Mouse (Mus musculus) lung, embryonic 14.5 days (tissue): ENCODE results near the gene Dgki. TPM values are rescaled to one million over a fixed set of nuclear protein-coding genes. Genes with fewer than 3 reads are reported as not detected.
"Not testable (repeated sequence)": the region's sequence is repeated elsewhere in the genome, so short reads cannot be mapped to it uniquely, and the experiment has no call there.

ENCODE experiments used
- ATAC-seq: fragments of 200-750 bp; cut with Nextera tagmentation; 2 replicates; pipeline ENCODE4 v1.8.0; 2017; ENCODE audit warnings: mild to moderate bottlenecking, moderate TSS enrichment, moderate library complexity; ENCODE audit not compliant: insufficient read depth
- DNase-seq: peaks from one replicate; pipeline ENCODE4 v3.0.0-alpha.2; 2015
- H3K27ac ChIP-seq: fragments of 300-500 bp; sonication (generic); 2 replicates; pipeline ENCODE4 v1.5.1; 2014; ENCODE audit warnings: low read depth, mild to moderate bottlenecking, moderate library complexity
- H3K27me3 ChIP-seq: fragments of 300-500 bp; sonication (generic); 2 replicates; pipeline ENCODE4 v1.6.1; 2014; ENCODE audit warnings: low read length, control low read depth; ENCODE audit not compliant: insufficient read depth
- H3K36me3 ChIP-seq: fragments of 300-500 bp; sonication (generic); 2 replicates; pipeline ENCODE4 v1.6.1; 2014; ENCODE audit warnings: control low read depth; ENCODE audit not compliant: insufficient read depth
- H3K4me1 ChIP-seq: fragments of 300-500 bp; sonication (generic); 2 replicates; pipeline ENCODE4 v1.6.1; 2014; ENCODE audit warnings: antibody characterized with exemption, control low read depth; ENCODE audit not compliant: insufficient read depth
- H3K4me2 ChIP-seq: fragments of 300-500 bp; sonication (generic); 2 replicates; pipeline ENCODE4 v1.6.1; 2014; ENCODE audit warnings: mild to moderate bottlenecking
- H3K4me3 ChIP-seq: fragments of 300-500 bp; sonication (generic); 2 replicates; pipeline ENCODE4 v1.5.1; 2014; ENCODE audit warnings: low read depth, low read length
- H3K9ac ChIP-seq: fragments of 300-500 bp; sonication (generic); 2 replicates; pipeline ENCODE4 v1.6.1; 2014
- H3K9me3 ChIP-seq: fragments of 300-500 bp; sonication (generic); 2 replicates; pipeline ENCODE4 v1.6.1; 2016; ENCODE audit warnings: low read depth, low read length, control low read depth
- CTCF ChIP-seq: IDR thresholded peaks from 2 replicates; pipeline ENCODE4 v1.5.1; 2016; ENCODE audit warnings: antibody characterized with exemption, low read depth
- WGBS: fragments of 180-500 bp; shearing (Covaris S2); extraction: QIAGEN DNeasy Blood & Tissue Kit; methylation state at CpG from one replicate; pipeline ENCODE4 v1.1.7; 2014; 5-methylcytosine and 5-hydroxymethylcytosine counted together
- polyA plus RNA-seq: library from polyadenylated mRNA; unstranded; fragments of >200 nt; fragmentation: Nextera tagmentation; extraction: Ambion mirVana; gene quantifications from 2 replicates; pipeline ENCODE4 v1.2.1, GENCODE M21; 2014

Dgki gene
- polyA plus RNA-seq, 1 experiment from 2014 or later: 0.46 TPM

GRCm38 (mm10) chr6:37131257-37131656, 168.7 kb downstream of the Dgki start:
- no peak for TF ChIP-seq CTCF
- Histone ChIP-seq H3K4me3 (no peak overlapping the region), H3K36me3 (no peaks in the 10 kb centered on the region), H3K4me1 (no peaks in the 10 kb centered on the region), H3K4me2 (no peak overlapping the region), H3K27me3 (no peaks in the 10 kb centered on the region), H3K9me3 (no peaks in the 10 kb centered on the region), H3K27ac (no peak overlapping the region), H3K9ac (no peak overlapping the region)
- WGBS: 59% methylated on average over 4 of the region's 4 CpGs
- no peak for DNase-seq
- ATAC-seq: no peak

GRCm38 (mm10) chr6:37120417-37121154, 179.4 kb downstream of the Dgki start:
- Histone ChIP-seq H3K27me3 (no peaks in the 10 kb centered on the region), H3K27ac (no peak overlapping the region), H3K4me2 (no peak overlapping the region), H3K9ac (no peak overlapping the region), H3K4me3 (no peak overlapping the region), H3K36me3 (no peaks in the 10 kb centered on the region), H3K9me3 (no peaks in the 10 kb centered on the region), H3K4me1 (no peaks in the 10 kb centered on the region)
- no peak for TF ChIP-seq CTCF
- 80% methylated on average over 19 of the region's 19 CpGs for WGBS
- ATAC-seq (no peak), DNase-seq (no peak)

GRCm38 (mm10) chr6:37119205-37119604, 180.8 kb downstream of the Dgki start:
- DNase-seq: no peak

GRCm38 (mm10) chr6:37113048-37113447, 186.9 kb downstream of the Dgki start:
- Histone ChIP-seq H3K9ac (no peak overlapping the region), H3K27me3 (no peaks in the 10 kb centered on the region), H3K9me3 (no peaks in the 10 kb centered on the region), H3K4me3 (no peak overlapping the region), H3K4me2 (no peak overlapping the region), H3K27ac (no peak overlapping the region), H3K4me1 (no peaks in the 10 kb centered on the region), H3K36me3 (no peaks in the 10 kb centered on the region)
- no peak for ATAC-seq
- 90% methylated on average over 4 of the region's 4 CpGs for WGBS
- DNase-seq: no peak
- no peak for TF ChIP-seq CTCF

More at GRCm38 (mm10) chr6:37119205-37119604, 180.8 kb downstream of the Dgki start:
- Histone ChIP-seq H3K4me1 (no peaks in the 10 kb centered on the region), H3K4me2 (no peak overlapping the region), H3K4me3 (no peak overlapping the region), H3K9me3 (no peaks in the 10 kb centered on the region), H3K36me3 (no peaks in the 10 kb centered on the region), H3K9ac (no peak overlapping the region), H3K27ac (no peak overlapping the region), H3K27me3 (no peaks in the 10 kb centered on the region)
- no peak for TF ChIP-seq CTCF
- WGBS: 70% methylated on average over 3 of the region's 3 CpGs
- no peak for ATAC-seq

- not testable (repeated sequence) for H3K27ac ChIP-seq, H3K4me1 ChIP-seq, H3K36me3 ChIP-seq, DNase-seq, H3K4me3 ChIP-seq, H3K9me3 ChIP-seq, H3K9ac ChIP-seq, ATAC-seq, H3K4me2 ChIP-seq, H3K27me3 ChIP-seq
- 92% methylated on average over 6 of the region's 6 CpGs for WGBS
Measured at GRCm38 (mm10) chr6:37106236-37106635, 193.7 kb downstream of the Dgki start.

GRCm38 (mm10) chr6:37100413-37100812, 199.6 kb downstream of the Dgki start:
- Histone ChIP-seq H3K4me3 (no peak overlapping the region), H3K4me1 (0 out of 2 replicates have a peak, but pooled peaks cover 4% of the 10 kb centered on the region), H3K9ac (no peak overlapping the region), H3K4me2 (no peak overlapping the region), H3K27me3 (no peaks in the 10 kb centered on the region), H3K9me3 (no peaks in the 10 kb centered on the region), H3K36me3 (no peaks in the 10 kb centered on the region), H3K27ac (no peak overlapping the region)
- peak; percentile 32 for DNase-seq
- WGBS: 37% methylated on average over 5 of the region's 5 CpGs
- no peak for TF ChIP-seq CTCF
- ATAC-seq: no peak

GRCm38 (mm10) chr6:37097356-37098155, 202.4 kb downstream of the Dgki start:
- H3K4me1 ChIP-seq: 0 out of 2 replicates have a peak, but pooled peaks cover 4% of the 10 kb centered on the region
- 34% methylated on average over 18 of the region's 18 CpGs for WGBS
- peak; percentile 99 for DNase-seq
- H3K27me3 ChIP-seq: no peaks in the 10 kb centered on the region
- H3K9me3 ChIP-seq: no peaks in the 10 kb centered on the region
- ATAC-seq: peak; percentile 72
- H3K36me3 ChIP-seq: no peaks in the 10 kb centered on the region
- H3K4me2 ChIP-seq: peak overlapping the region; percentile 55
- peak overlapping the region; percentile 10; the same call in 1 of the 2 replicates for H3K4me3 ChIP-seq
- TF ChIP-seq CTCF: peak; percentile 95
- no peak overlapping the region for H3K9ac ChIP-seq
- peak overlapping the region; percentile 71 for H3K27ac ChIP-seq
